Mouse (Mus musculus) CD8-positive naive resting alpha-beta T cell, adult 2 months (primary cell): ENCODE results near the gene Arhgef17.
A peak's percentile ranks its signal among the peaks of the same experiment; 100 is the strongest.

Source experiments
- DNase-seq, 2 experiments: peaks; one replicate each; pipeline ENCODE4 v3.0.0; 2022; ENCODE audit warnings: low read depth in 2 of 2, low spot score in 2 of 2

Arhgef17 gene

GRCm38 (mm10) chr7:100942789-100943615 is 11.1 kb upstream of the Arhgef17 start:
- DNase-seq = no peak

- DNase-seq = no peak
These were observed 9.3 kb upstream of the Arhgef17 start for GRCm38 (mm10) chr7:100941169-100941568.

- DNase-seq = no peak
These were observed 6.2 kb upstream of the Arhgef17 start for GRCm38 (mm10) chr7:100938106-100938505.

- no peak for DNase-seq
These were observed 5.6 kb upstream of the Arhgef17 start for GRCm38 (mm10) chr7:100937481-100937880.

- DNase-seq = no peak
These were observed 1.6 kb upstream of the Arhgef17 start for GRCm38 (mm10) chr7:100933520-100933919.

- DNase-seq = peak; percentile 64 to 80
These were observed 637 bp upstream of the Arhgef17 start for GRCm38 (mm10) chr7:100932481-100933007.

GRCm38 (mm10) chr7:100931316-100931925 is 486 bp downstream of the Arhgef17 start:
- no peak for DNase-seq

GRCm38 (mm10) chr7:100930619-100931315 is 1.1 kb downstream of the Arhgef17 start:
- no peak for DNase-seq

GRCm38 (mm10) chr7:100929639-100930303 is 2.1 kb downstream of the Arhgef17 start:
- no peak for DNase-seq

- DNase-seq = no peak
These were observed 3.5 kb downstream of the Arhgef17 start for GRCm38 (mm10) chr7:100928456-100928855.

- DNase-seq = no peak
These were observed 4.5 kb downstream of the Arhgef17 start for GRCm38 (mm10) chr7:100927287-100928000.

GRCm38 (mm10) chr7:100926311-100926923 is 5.5 kb downstream of the Arhgef17 start:
- no peak for DNase-seq

GRCm38 (mm10) chr7:100924674-100925445 is 7.0 kb downstream of the Arhgef17 start:
- DNase-seq = no peak

GRCm38 (mm10) chr7:100924200-100924599 is 7.7 kb downstream of the Arhgef17 start:
- no peak for DNase-seq

- no peak for DNase-seq
These were observed 9.0 kb downstream of the Arhgef17 start for GRCm38 (mm10) chr7:100922907-100923306.

GRCm38 (mm10) chr7:100921289-100921688 is 10.6 kb downstream of the Arhgef17 start:
- DNase-seq = no peak

- DNase-seq = no peak
These were observed 12.1 kb downstream of the Arhgef17 start for GRCm38 (mm10) chr7:100919809-100920107.

GRCm38 (mm10) chr7:100919006-100919808 is 12.7 kb downstream of the Arhgef17 start:
- no peak for DNase-seq

- no peak for DNase-seq
These were observed 13.7 kb downstream of the Arhgef17 start for GRCm38 (mm10) chr7:100918176-100918575.
